Mouse (Mus musculus) erythroblast, embryonic 14.5 days (primary cell): Measurements from ENCODE around the gene Galk1. TPM values are rescaled to one million over a fixed set of nuclear protein-coding genes. Genes with fewer than 3 reads are reported as not detected.

Source experiments
- H3K27me3 ChIP-seq: 2 replicates; pipeline ENCODE4 v1.6.1; 2012; ENCODE audit warnings: inconsistent platforms; ENCODE audit not compliant: control insufficient read depth
- H3K36me3 ChIP-seq: 2 replicates; pipeline ENCODE4 v1.6.1; 2012; ENCODE audit warnings: mild to moderate bottlenecking, inconsistent platforms; ENCODE audit not compliant: control insufficient read depth
- H3K4me1 ChIP-seq: 2 replicates; pipeline ENCODE4 v1.6.1; 2012; ENCODE audit warnings: inconsistent platforms; ENCODE audit not compliant: control insufficient read depth
- H3K4me3 ChIP-seq: replicated peaks from 2 replicates; pipeline ENCODE3; 2012; ENCODE audit warnings: moderate library complexity, mild to moderate bottlenecking, inconsistent platforms
- H3K9me3 ChIP-seq: 2 replicates; pipeline ENCODE4 v1.6.1; 2012; ENCODE audit warnings: low read length, inconsistent platforms, mixed read lengths; ENCODE audit not compliant: control insufficient read depth
- GATA1 ChIP-seq: IDR thresholded peaks from 2 replicates; pipeline ENCODE4 v1.6.1; 2012; ENCODE audit warnings: low read length, inconsistent platforms, mixed read lengths
- TAL1 ChIP-seq: IDR thresholded peaks from 3 replicates; pipeline ENCODE4 v1.6.1; 2012; ENCODE audit warnings: low read length, inconsistent platforms, mixed read lengths
- polyA plus RNA-seq: library from polyadenylated mRNA; stranded (reverse); fragments of >175 nt; gene quantifications from 2 replicates; pipeline ENCODE4 v1.2.3, GENCODE M21; 2012

Galk1 gene
- polyA plus RNA-seq, result 1.5 and 1.9 TPM in 2 replicates

- H3K36me3 ChIP-seq, result peaks cover 23% of the 10 kb centered on the region
- H3K4me1 ChIP-seq, result peaks cover 21% of the 10 kb centered on the region
Measured at GRCm38 (mm10) chr11:116012262-116012947, at the start of gene Galk1. TSS of gene Galk1 (minus strand) at chr11:116012719.

GRCm38 (mm10) chr11:116061641-116062415, 49.3 kb upstream of the Galk1 start:
- TF ChIP-seq GATA1 (no peak), TAL1 (no peak)
- Histone ChIP-seq H3K27me3 (no peaks in the 10 kb centered on the region), H3K36me3 (peaks cover 99% of the 10 kb centered on the region), H3K9me3 (no peaks in the 10 kb centered on the region), H3K4me1 (peaks cover 24% of the 10 kb centered on the region), H3K4me3 (no peak overlapping the region)

More at GRCm38 (mm10) chr11:116012262-116012947, at the start of gene Galk1:
- no peak for TF ChIP-seq TAL1
- no peak for TF ChIP-seq GATA1
- H3K4me3 ChIP-seq, result peak within 1 kb of the TSS; percentile 67
- peaks cover 37% of the 10 kb centered on the region for H3K27me3 ChIP-seq
- H3K9me3 ChIP-seq, result no peaks in the 10 kb centered on the region

DNA sequence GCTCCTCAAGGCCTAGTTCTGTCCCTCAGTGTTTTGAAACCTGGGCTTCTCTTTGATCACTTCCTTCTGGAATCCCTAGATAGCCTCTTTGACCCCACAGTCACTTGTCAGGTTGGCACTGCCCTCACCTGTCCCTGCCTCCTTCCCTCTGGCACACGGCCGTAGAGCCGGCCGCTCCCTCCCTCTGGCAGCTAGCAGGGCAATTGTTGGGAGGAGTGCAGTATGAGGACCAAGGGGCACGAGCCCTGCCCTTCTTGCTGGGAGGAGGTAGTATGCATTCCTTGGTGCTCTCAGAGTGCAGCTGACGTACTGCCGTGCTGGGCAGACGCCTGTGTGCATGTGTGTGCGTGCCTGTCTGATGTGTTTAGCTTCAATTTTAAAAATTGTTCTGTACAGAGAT, 48.1 kb upstream of the Galk1 start:
- H3K36me3 ChIP-seq, result peaks cover 100% of the 10 kb centered on the region
- no peaks in the 10 kb centered on the region for H3K27me3 ChIP-seq
- H3K4me1 ChIP-seq, result peaks cover 37% of the 10 kb centered on the region
- H3K4me3 ChIP-seq, result no peak overlapping the region
- no peak for TF ChIP-seq GATA1
- no peak for TF ChIP-seq TAL1
- no peaks in the 10 kb centered on the region for H3K9me3 ChIP-seq

GRCm38 (mm10) chr11:116059691-116060025, 47.1 kb upstream of the Galk1 start:
- Histone ChIP-seq H3K36me3 (peaks cover 100% of the 10 kb centered on the region), H3K4me3 (no peak overlapping the region), H3K4me1 (peaks cover 46% of the 10 kb centered on the region), H3K27me3 (no peaks in the 10 kb centered on the region), H3K9me3 (no peaks in the 10 kb centered on the region)
- TF ChIP-seq TAL1, result no peak
- TF ChIP-seq GATA1, result no peak

DNA sequence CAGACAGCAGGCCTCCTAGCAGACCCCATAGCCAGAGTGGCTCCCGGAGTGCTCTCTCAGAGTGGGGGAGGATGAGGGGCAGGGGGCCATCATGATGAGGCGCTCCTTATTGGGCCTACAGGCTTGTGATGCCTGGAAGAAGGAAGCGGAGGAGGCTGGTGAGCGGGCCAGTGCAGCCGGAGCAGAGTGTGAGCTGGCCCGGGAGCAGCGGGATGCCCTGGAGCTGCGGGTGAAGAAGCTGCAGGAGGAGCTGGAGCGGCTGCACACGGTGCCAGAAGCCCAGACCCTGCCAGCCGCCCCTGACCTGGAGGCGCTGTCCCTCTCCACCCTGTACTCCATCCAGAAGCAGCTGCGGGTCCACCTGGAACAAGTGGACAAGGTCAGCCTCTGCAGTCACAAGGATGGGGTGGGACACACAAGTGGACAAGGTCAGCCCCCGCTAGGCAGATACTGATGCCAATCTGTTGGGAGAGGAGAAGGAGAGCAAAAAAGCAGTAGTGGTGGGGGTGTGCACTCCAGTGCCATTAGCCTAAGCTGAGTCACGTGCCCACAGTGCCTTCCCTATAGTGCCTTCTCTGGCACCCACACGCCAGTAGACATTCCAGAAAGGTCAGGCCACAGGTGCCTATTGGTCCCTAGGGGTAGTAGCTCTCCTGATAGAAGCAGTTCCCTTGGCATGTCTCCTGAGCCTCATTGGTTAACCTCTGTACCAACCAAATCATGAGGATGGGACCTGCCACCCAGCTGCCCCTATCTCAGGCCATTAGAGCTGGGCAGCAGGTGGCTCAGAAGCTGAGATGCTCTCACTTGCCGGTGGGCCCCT, 46.6 kb upstream of the Galk1 start:
- no peaks in the 10 kb centered on the region for H3K9me3 ChIP-seq
- peaks cover 100% of the 10 kb centered on the region for H3K36me3 ChIP-seq
- TF ChIP-seq TAL1 (no peak), GATA1 (no peak)
- peaks cover 51% of the 10 kb centered on the region for H3K4me1 ChIP-seq
- H3K27me3 ChIP-seq, result no peaks in the 10 kb centered on the region
- H3K4me3 ChIP-seq, result no peak overlapping the region

DNA sequence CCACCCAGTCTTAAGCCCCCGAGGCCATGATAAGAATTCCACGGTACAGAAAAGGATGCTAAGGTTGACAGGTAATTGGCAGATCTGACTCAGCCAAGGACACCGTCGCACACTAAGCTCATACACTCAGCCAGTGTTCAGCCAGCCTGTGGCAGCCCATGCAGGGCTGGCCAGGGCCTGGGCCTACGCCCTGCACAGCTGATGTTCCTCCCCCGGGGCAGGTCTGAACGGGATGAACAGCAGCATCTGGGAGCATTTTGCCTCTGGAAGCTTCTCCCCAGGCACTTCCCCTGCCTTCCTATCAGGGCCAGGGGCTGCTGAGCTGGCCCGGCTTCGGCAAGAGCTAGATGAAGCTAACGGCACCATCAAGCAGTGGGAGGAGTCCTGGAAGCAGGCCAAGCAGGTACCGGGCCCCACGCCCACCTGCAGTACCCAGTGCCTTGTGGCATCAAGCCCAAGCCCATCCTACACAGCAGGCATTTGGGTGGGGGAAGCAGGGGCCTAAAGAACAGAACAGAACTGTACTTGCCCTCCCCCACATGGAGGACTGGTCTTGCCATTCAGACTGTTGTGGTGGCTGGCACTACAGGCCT, 45.6 kb upstream of the Galk1 start:
- TF ChIP-seq GATA1 (no peak), TAL1 (no peak)
- H3K36me3 ChIP-seq, result peaks cover 100% of the 10 kb centered on the region
- H3K27me3 ChIP-seq, result no peaks in the 10 kb centered on the region
- H3K4me3 ChIP-seq, result no peak overlapping the region
- no peaks in the 10 kb centered on the region for H3K9me3 ChIP-seq
- peaks cover 60% of the 10 kb centered on the region for H3K4me1 ChIP-seq

GRCm38 (mm10) chr11:116057237-116057881, 44.8 kb upstream of the Galk1 start:
- no peaks in the 10 kb centered on the region for H3K9me3 ChIP-seq
- H3K27me3 ChIP-seq, result no peaks in the 10 kb centered on the region
- TF ChIP-seq TAL1, result no peak
- TF ChIP-seq GATA1, result peak; percentile 68
- peaks cover 64% of the 10 kb centered on the region for H3K4me1 ChIP-seq
- peaks cover 100% of the 10 kb centered on the region for H3K36me3 ChIP-seq
- H3K4me3 ChIP-seq, result no peak overlapping the region

DNA sequence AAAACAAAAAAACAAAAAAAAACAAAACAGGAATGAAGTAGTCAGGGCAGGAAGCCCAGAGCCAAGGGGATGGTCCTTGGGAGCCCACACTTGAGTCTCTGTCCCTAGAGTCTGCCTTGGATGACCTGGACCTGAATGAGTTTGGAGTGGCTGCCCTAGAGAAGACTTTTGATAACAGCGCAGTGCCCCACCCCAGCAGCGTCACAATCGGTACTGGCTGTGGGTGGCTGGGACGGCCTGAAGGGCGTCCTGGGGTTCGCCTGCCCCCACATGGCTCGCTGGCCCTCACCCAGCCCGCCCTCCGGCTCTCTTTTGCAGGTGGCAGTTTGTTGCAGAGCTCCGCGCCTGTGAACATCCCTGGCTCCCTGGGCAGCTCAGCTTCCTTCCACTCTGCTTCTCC, 43.4 kb upstream of the Galk1 start:
- Histone ChIP-seq H3K4me1 (peaks cover 64% of the 10 kb centered on the region), H3K9me3 (no peaks in the 10 kb centered on the region), H3K36me3 (peaks cover 97% of the 10 kb centered on the region), H3K4me3 (no peak overlapping the region), H3K27me3 (no peaks in the 10 kb centered on the region)
- TF ChIP-seq TAL1, result no peak
- no peak for TF ChIP-seq GATA1
